Mouse (Mus musculus): Measurements from ENCODE around the gene Cspg5. TPM values are rescaled to one million over a fixed set of nuclear protein-coding genes. Genes with fewer than 3 reads are reported as not detected.

The Cspg5 gene
- polyA plus RNA-seq, 1 experiment from 2014 or later: 120 TPM

- H3K4me2 ChIP-seq (ENCODE audit: low read depth, low read length): no peak overlapping the region
- H3K36me3 ChIP-seq (ENCODE audit: control insufficient read depth, insufficient read depth, low read length): no peaks in the 10 kb centered on the region
- H3K4me3 ChIP-seq (ENCODE audit: low read depth, low read length): no peak overlapping the region; the same call in 1 of the 2 replicates
- H3K4me1 ChIP-seq (ENCODE audit: control insufficient read depth, insufficient read depth, low read length): peaks cover 28% of the 10 kb centered on the region
- no peak overlapping the region for H3K27ac ChIP-seq (ENCODE audit: low read depth, low read length)
- H3K9me3 ChIP-seq (ENCODE audit: control insufficient read depth, low read length): no peaks in the 10 kb centered on the region
- no peak overlapping the region for H3K9ac ChIP-seq (replicated peaks; ENCODE audit: low read depth, low read length)
- 88% methylated on average over 10 of the region's 10 CpGs for WGBS
- no peaks in the 10 kb centered on the region; the same call in 1 of the 2 replicates for H3K27me3 ChIP-seq (ENCODE audit: control insufficient read depth, insufficient read depth, low read length)
- no peak for ATAC-seq (ENCODE audit: low read depth)
Observed at GRCm38 (mm10) chr9:110247049-110247448, 3.5 kb downstream of the Cspg5 start.

- H3K9ac ChIP-seq (replicated peaks; ENCODE audit: low read depth, low read length): no peak overlapping the region
- H3K4me2 ChIP-seq (ENCODE audit: low read depth, low read length): peak overlapping the region; percentile 35; the same call in 1 of the 2 replicates
- H3K27ac ChIP-seq (ENCODE audit: low read depth, low read length): peak overlapping the region; percentile 81
- no peaks in the 10 kb centered on the region; the same call in 1 of the 2 replicates for H3K27me3 ChIP-seq (ENCODE audit: control insufficient read depth, insufficient read depth, low read length)
- H3K9me3 ChIP-seq (ENCODE audit: control insufficient read depth, low read length): no peaks in the 10 kb centered on the region
- no peak overlapping the region for H3K4me3 ChIP-seq (ENCODE audit: low read depth, low read length)
- no peaks in the 10 kb centered on the region for H3K36me3 ChIP-seq (ENCODE audit: control insufficient read depth, insufficient read depth, low read length)
- ATAC-seq (ENCODE audit: low read depth): no peak
- peaks cover 28% of the 10 kb centered on the region for H3K4me1 ChIP-seq (ENCODE audit: control insufficient read depth, insufficient read depth, low read length)
- WGBS: 71% methylated on average over 2 of the region's 2 CpGs
Observed at GRCm38 (mm10) chr9:110248861-110249260, 5.3 kb downstream of the Cspg5 start.

DNA sequence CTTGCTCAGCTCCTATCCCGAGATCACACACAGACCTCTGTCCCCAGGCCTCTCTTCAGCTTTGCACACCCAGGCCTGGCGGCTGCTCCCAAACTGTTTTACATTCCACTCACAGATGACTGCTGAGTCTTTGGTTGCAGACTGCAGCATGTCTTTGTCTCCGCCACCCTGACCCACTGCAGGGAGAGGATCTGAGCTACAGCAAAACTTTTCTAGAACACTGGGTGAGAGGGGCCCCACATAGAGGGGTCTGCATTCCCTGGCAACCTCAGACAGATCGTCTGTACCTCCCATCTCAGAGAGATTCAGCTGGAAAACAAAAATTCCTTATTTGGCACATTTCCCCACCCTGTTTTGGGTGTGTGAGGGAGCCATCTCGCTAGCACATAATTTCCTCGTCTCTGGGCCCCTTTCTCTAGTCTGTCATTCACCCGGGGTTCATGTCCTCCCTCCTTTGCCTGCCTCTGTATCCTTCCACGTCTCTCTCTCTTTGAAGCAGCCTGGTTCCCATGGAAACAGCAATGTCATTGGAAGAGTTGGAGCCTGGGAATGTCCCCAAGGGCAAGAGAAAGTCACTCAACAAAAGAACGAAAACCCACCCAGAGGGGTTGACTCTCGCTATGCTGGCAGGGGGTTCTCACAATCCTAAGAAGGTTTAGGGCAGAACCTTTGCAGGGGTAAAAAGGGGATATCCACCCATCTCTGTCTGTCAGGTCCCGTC, 6.4 kb downstream of the Cspg5 start:
- H3K4me1 ChIP-seq (ENCODE audit: control insufficient read depth, insufficient read depth, low read length): peaks cover 28% of the 10 kb centered on the region
- ATAC-seq (ENCODE audit: low read depth): peak; percentile 74
- no peaks in the 10 kb centered on the region; the same call in 1 of the 2 replicates for H3K27me3 ChIP-seq (ENCODE audit: control insufficient read depth, insufficient read depth, low read length)
- peak overlapping the region; percentile 16; the same call in 1 of the 2 replicates for H3K9ac ChIP-seq (replicated peaks; ENCODE audit: low read depth, low read length)
- no peaks in the 10 kb centered on the region for H3K9me3 ChIP-seq (ENCODE audit: control insufficient read depth, low read length)
- no peaks in the 10 kb centered on the region for H3K36me3 ChIP-seq (ENCODE audit: control insufficient read depth, insufficient read depth, low read length)
- WGBS: 4% methylated on average over 11 of the region's 11 CpGs
- peak overlapping the region; percentile 81 for H3K27ac ChIP-seq (ENCODE audit: low read depth, low read length)
- no peak overlapping the region for H3K4me3 ChIP-seq (ENCODE audit: low read depth, low read length)
- peak overlapping the region; percentile 35; the same call in 1 of the 2 replicates for H3K4me2 ChIP-seq (ENCODE audit: low read depth, low read length)

GRCm38 (mm10) chr9:110250776-110251175, 7.2 kb downstream of the Cspg5 start:
- Histone ChIP-seq H3K36me3 (ENCODE audit: control insufficient read depth, insufficient read depth, low read length) (no peaks in the 10 kb centered on the region), H3K27me3 (ENCODE audit: control insufficient read depth, insufficient read depth, low read length) (no peaks in the 10 kb centered on the region), H3K9ac (replicated peaks; ENCODE audit: low read depth, low read length) (no peak overlapping the region), H3K4me2 (ENCODE audit: low read depth, low read length) (peak overlapping the region; percentile 35; the same call in 1 of the 2 replicates), H3K4me1 (ENCODE audit: control insufficient read depth, insufficient read depth, low read length) (peaks cover 36% of the 10 kb centered on the region), H3K9me3 (ENCODE audit: control insufficient read depth, low read length) (no peaks in the 10 kb centered on the region), H3K27ac (ENCODE audit: low read depth, low read length) (peak overlapping the region; percentile 81), H3K4me3 (ENCODE audit: low read depth, low read length) (no peak overlapping the region)
- 69% methylated on average over 14 of the region's 14 CpGs for WGBS
- ATAC-seq (ENCODE audit: low read depth): no peak

DNA sequence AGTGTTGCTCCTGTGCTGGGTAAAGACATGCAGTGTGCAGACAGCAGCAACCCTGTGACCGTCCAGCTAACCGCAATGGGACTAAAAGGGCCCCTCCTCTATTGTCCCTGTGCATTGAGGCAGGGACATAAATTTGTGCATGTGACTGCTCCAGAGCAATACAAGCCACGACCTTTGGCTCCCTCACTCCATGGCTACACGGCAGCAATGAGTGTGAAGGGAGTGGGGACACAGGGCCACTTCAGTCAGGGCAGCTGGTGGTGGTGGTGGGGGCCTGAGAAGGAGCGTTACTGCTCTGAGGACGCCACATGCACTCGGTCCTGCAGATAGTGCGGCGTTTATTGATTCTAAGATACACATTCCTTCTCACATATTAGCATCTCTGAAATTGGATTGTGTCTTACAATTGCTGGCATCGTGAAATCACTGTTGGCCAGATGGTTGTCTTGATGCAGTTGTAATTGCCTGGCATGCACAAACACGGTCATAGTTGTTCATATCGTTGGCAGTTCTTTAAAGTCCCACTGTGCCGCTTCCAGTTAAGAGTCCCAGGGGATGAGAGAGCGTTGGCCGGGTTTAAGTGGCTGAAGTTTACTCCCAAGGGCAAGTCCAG, 11.9 kb downstream of the Cspg5 start:
- H3K9ac ChIP-seq (replicated peaks; ENCODE audit: low read depth, low read length): no peak overlapping the region
- H3K4me3 ChIP-seq (ENCODE audit: low read depth, low read length): no peak overlapping the region
- no peaks in the 10 kb centered on the region for H3K9me3 ChIP-seq (ENCODE audit: control insufficient read depth, low read length)
- WGBS: 14% methylated on average over 15 of the region's 15 CpGs
- no peak overlapping the region for H3K4me2 ChIP-seq (ENCODE audit: low read depth, low read length)
- peak; percentile 81 for ATAC-seq (ENCODE audit: low read depth)
- H3K36me3 ChIP-seq (ENCODE audit: control insufficient read depth, insufficient read depth, low read length): 0 out of 2 replicates have a peak, but pooled peaks cover 5% of the 10 kb centered on the region
- H3K27ac ChIP-seq (ENCODE audit: low read depth, low read length): peak overlapping the region; percentile 61
- H3K4me1 ChIP-seq (ENCODE audit: control insufficient read depth, insufficient read depth, low read length): peaks cover 20% of the 10 kb centered on the region
- no peaks in the 10 kb centered on the region for H3K27me3 ChIP-seq (ENCODE audit: control insufficient read depth, insufficient read depth, low read length)

GRCm38 (mm10) chr9:110258646-110259045, 15.1 kb downstream of the Cspg5 start:
- ATAC-seq (ENCODE audit: low read depth): no peak

DNA sequence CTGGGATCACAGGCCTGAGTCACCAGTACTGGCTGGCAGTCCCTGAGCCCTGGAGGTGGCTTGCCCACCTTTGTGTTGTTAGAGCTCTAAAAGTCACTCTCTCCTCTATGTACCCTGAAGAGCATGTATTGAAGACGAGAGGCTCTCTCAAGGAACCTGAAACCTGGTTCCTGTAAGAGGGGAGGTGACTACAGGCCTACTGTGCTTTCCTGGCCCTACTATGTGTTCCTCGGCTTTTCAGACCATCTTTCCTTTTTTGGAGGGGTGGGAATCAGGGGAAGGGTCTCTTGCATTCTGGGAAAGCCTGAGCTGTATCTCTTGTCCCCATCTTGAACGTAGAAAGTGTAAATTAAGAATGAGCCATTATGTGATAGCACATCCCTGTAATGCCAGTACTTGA, 15.5 kb downstream of the Cspg5 start:
- no peaks in the 10 kb centered on the region for H3K9me3 ChIP-seq (ENCODE audit: control insufficient read depth, low read length)
- ATAC-seq (ENCODE audit: low read depth): no peak
- no peak overlapping the region for H3K9ac ChIP-seq (replicated peaks; ENCODE audit: low read depth, low read length)
- H3K4me2 ChIP-seq (ENCODE audit: low read depth, low read length): no peak overlapping the region
- H3K27me3 ChIP-seq (ENCODE audit: control insufficient read depth, insufficient read depth, low read length): no peaks in the 10 kb centered on the region
- 0 out of 2 replicates have a peak, but pooled peaks cover 9% of the 10 kb centered on the region for H3K36me3 ChIP-seq (ENCODE audit: control insufficient read depth, insufficient read depth, low read length)
- 94% methylated on average over 3 of the region's 3 CpGs for WGBS
- no peak overlapping the region for H3K27ac ChIP-seq (ENCODE audit: low read depth, low read length)
- H3K4me3 ChIP-seq (ENCODE audit: low read depth, low read length): no peak overlapping the region
- H3K4me1 ChIP-seq (ENCODE audit: control insufficient read depth, insufficient read depth, low read length): peaks cover 14% of the 10 kb centered on the region

More at GRCm38 (mm10) chr9:110258646-110259045, 15.1 kb downstream of the Cspg5 start:
- Histone ChIP-seq H3K4me1 (ENCODE audit: control insufficient read depth, insufficient read depth, low read length) (peaks cover 14% of the 10 kb centered on the region), H3K27me3 (ENCODE audit: control insufficient read depth, insufficient read depth, low read length) (no peaks in the 10 kb centered on the region), H3K4me3 (ENCODE audit: low read depth, low read length) (no peak overlapping the region), H3K9ac (replicated peaks; ENCODE audit: low read depth, low read length) (no peak overlapping the region), H3K36me3 (ENCODE audit: control insufficient read depth, insufficient read depth, low read length) (0 out of 2 replicates have a peak, but pooled peaks cover 9% of the 10 kb centered on the region), H3K27ac (ENCODE audit: low read depth, low read length) (no peak overlapping the region), H3K9me3 (ENCODE audit: control insufficient read depth, low read length) (no peaks in the 10 kb centered on the region), H3K4me2 (ENCODE audit: low read depth, low read length) (no peak overlapping the region)
- WGBS: 64% methylated on average over 6 of the region's 6 CpGs

DNA sequence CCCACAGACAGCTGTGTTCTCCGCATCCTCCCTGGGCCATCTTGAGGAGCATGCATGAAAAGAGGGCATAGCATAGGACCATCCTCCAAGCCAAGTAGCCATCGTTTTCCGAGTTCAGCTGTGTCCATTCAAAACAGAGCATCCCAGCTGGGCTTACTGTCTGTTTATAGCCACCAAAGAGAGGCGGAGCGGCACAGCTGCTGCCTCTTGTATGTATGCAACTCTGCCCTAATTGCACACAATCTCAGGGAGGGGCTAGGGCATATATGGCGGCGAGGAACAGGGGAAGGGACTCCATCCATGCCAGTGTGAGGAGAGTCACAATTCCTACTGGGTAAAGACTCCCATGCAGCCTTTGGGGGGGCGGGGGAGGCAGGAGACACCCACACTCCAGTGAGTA, 19.6 kb downstream of the Cspg5 start:
- Histone ChIP-seq H3K36me3 (ENCODE audit: control insufficient read depth, insufficient read depth, low read length) (0 out of 2 replicates have a peak, but pooled peaks cover 9% of the 10 kb centered on the region), H3K9ac (replicated peaks; ENCODE audit: low read depth, low read length) (no peak overlapping the region), H3K4me1 (ENCODE audit: control insufficient read depth, insufficient read depth, low read length) (no peaks in the 10 kb centered on the region), H3K27me3 (ENCODE audit: control insufficient read depth, insufficient read depth, low read length) (no peaks in the 10 kb centered on the region), H3K4me3 (ENCODE audit: low read depth, low read length) (no peak overlapping the region), H3K9me3 (ENCODE audit: control insufficient read depth, low read length) (no peaks in the 10 kb centered on the region), H3K27ac (ENCODE audit: low read depth, low read length) (no peak overlapping the region), H3K4me2 (ENCODE audit: low read depth, low read length) (no peak overlapping the region)
- WGBS: 49% methylated on average over 8 of the region's 8 CpGs
- no peak for ATAC-seq (ENCODE audit: low read depth)

DNA sequence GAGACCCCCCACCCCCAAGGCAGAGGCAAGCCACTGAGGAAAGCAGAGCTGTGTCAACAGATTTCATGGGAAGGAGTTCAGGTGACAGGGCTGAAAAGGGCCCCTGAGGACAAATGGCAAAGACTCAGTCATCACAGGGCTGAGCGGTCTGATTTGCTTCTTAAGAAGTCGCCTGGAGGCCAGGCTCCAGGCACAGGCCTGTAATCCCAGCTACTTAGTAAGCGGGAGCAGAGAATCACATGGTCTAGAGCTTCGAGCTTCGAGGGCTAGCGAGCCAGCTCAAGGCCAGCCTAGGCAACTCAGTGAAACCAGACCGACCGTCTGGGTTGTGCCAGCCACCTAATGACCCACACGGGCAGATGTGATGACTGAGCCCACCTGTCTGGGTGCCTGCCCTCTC, 21.4 kb downstream of the Cspg5 start:
- Histone ChIP-seq H3K27ac (ENCODE audit: low read depth, low read length) (no peak overlapping the region), H3K4me2 (ENCODE audit: low read depth, low read length) (no peak overlapping the region), H3K9me3 (ENCODE audit: control insufficient read depth, low read length) (no peaks in the 10 kb centered on the region), H3K9ac (replicated peaks; ENCODE audit: low read depth, low read length) (no peak overlapping the region), H3K4me1 (ENCODE audit: control insufficient read depth, insufficient read depth, low read length) (no peaks in the 10 kb centered on the region), H3K36me3 (ENCODE audit: control insufficient read depth, insufficient read depth, low read length) (0 out of 2 replicates have a peak, but pooled peaks cover 5% of the 10 kb centered on the region), H3K4me3 (ENCODE audit: low read depth, low read length) (no peak overlapping the region), H3K27me3 (ENCODE audit: control insufficient read depth, insufficient read depth, low read length) (no peaks in the 10 kb centered on the region)
- no peak for ATAC-seq (ENCODE audit: low read depth)
- 84% methylated on average over 9 of the region's 9 CpGs for WGBS
